Mouse (Mus musculus): ENCODE data around the gene Trim37. TPM values are rescaled to one million over a fixed set of nuclear protein-coding genes. Genes with fewer than 3 reads are reported as not detected.

The Trim37 gene
- polyA plus RNA-seq, 1 experiment from 2014 or later, result 17.5 TPM

DNA sequence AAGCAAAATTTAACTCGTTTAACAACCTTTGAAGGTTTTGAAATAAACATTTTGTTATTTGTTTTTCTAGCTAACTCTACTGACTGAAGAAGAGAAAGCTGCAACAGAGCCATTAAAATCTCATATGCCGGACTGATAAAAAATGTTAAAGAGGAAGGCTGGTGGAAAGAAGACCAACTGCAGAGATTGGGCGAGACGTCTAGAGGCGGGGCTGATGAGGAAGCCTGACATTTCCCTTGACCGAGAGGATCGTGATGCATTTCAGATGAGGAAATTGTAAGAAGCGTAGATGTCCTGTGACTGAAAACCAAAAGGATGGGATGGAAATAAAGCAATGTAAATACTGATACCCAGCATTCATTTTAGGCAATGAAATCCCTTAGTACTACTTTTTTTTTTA lies 5.0 kb upstream of the Trim37 start:
- Histone ChIP-seq H3K4me2 (no peak overlapping the region), H3K27ac (replicated peaks) (no peak overlapping the region), H3K9ac (no peak overlapping the region), H3K4me1 (replicated peaks) (peaks cover 15% of the 10 kb centered on the region), H3K9me3 (replicated peaks) (no peaks in the 10 kb centered on the region), H3K4me3 (replicated peaks) (no peak overlapping the region), H3K36me3 (replicated peaks) (peaks cover 71% of the 10 kb centered on the region), H3K27me3 (no peaks in the 10 kb centered on the region)
- ATAC-seq (ENCODE audit: insufficient read depth), result no peak
- 68% methylated on average over 8 of the region's 8 CpGs for WGBS (ENCODE audit: insufficient replicate concordance)

DNA sequence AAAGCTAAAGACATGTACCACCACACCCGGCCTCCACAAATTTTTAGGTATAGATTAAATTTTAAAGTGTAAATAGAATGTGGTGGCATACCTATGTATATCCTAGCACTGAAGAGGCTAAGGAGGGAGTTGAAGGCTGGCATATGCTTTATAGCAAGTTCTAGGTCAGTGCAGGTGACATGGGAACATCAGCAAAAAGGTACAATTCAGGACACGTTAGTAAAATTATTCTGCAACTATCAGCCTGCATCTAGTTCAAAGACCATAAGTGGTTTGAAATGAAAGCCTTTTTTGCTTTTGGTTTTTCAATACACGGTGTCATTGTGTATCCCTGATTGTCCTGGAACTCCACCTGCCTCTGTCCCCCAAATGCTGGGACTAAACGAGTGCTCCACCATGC lies 1.3 kb upstream of the Trim37 start:
- ATAC-seq (ENCODE audit: insufficient read depth), result no peak
- Histone ChIP-seq H3K36me3 (replicated peaks) (peaks cover 47% of the 10 kb centered on the region), H3K4me3 (replicated peaks) (no peak overlapping the region), H3K27ac (replicated peaks) (no peak overlapping the region; the same call in 1 of the 2 replicates), H3K9ac (peak overlapping the region; percentile 19; the same call in 1 of the 2 replicates), H3K9me3 (replicated peaks) (no peaks in the 10 kb centered on the region), H3K4me2 (peak overlapping the region; percentile 91; the same call in 1 of the 2 replicates), H3K27me3 (no peaks in the 10 kb centered on the region), H3K4me1 (replicated peaks) (peaks cover 27% of the 10 kb centered on the region)
- WGBS (ENCODE audit: insufficient replicate concordance), result 57% methylated on average over 4 of the region's 4 CpGs

DNA sequence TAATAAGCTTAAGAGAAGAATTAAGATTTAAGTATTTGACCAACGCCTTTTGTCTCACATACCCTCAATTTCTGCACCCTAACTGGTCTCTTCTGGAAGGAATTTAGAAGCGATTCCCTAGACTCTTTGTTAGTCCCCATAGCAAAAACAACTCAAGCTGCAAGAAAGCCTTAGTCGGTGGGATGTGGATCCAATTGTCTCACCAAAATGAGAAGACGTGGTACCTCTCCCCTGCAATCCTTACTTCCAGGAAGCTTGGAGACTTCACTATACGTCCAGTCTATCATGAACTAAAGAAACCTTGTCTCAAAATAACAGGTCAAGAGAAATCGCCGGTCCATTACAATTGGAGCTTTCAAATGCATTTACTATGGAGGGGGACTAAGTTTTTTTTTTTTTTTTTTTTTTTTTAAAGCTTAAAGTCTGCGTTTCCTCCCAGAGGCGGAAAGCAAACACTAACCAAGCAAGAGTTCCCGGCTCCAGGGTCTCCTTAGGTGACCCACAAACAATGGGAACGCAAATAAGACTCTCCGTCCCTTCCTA lies 525 bp upstream of the Trim37 start:
- peak overlapping the region; percentile 48 for H3K9ac ChIP-seq
- H3K27ac ChIP-seq (replicated peaks), result peak overlapping the region; percentile 72
- no peaks in the 10 kb centered on the region for H3K9me3 ChIP-seq (replicated peaks)
- H3K4me3 ChIP-seq (replicated peaks), result peak overlapping the region; percentile 99
- 2% methylated on average over 12 of the region's 12 CpGs for WGBS (ENCODE audit: insufficient replicate concordance)
- peaks cover 44% of the 10 kb centered on the region for H3K36me3 ChIP-seq (replicated peaks)
- H3K4me2 ChIP-seq, result peak overlapping the region; percentile 91
- peaks cover 27% of the 10 kb centered on the region for H3K4me1 ChIP-seq (replicated peaks)
- no peak for ATAC-seq (ENCODE audit: insufficient read depth)
- no peaks in the 10 kb centered on the region for H3K27me3 ChIP-seq

DNA sequence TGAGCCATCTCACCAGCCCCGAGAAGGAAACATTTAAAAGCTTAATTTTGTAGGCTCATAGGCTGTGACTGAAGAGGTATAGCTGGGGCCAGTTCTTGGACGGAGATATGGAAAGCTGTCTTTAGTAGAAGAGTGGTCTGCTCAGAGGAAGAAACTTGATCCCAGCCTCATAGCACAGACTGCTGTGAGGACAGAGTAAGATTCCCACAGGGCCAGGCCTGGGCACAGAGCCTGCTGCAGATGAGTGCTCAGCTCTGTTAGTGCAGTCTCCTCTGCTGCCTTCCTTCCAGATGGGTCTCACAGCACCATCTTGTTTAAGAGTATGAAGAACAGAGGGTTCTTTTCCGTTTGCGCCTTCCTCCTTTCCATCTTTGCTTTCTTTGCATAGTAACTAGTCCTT lies 9.4 kb downstream of the Trim37 start:
- 90% methylated on average over 4 of the region's 4 CpGs for WGBS (ENCODE audit: insufficient replicate concordance)
- no peak overlapping the region for H3K9ac ChIP-seq
- no peaks in the 10 kb centered on the region for H3K9me3 ChIP-seq (replicated peaks)
- H3K4me2 ChIP-seq, result no peak overlapping the region
- no peaks in the 10 kb centered on the region for H3K4me1 ChIP-seq (replicated peaks)
- H3K36me3 ChIP-seq (replicated peaks), result peaks cover 30% of the 10 kb centered on the region
- no peak overlapping the region for H3K4me3 ChIP-seq (replicated peaks)
- H3K27me3 ChIP-seq, result no peaks in the 10 kb centered on the region
- no peak for ATAC-seq (ENCODE audit: insufficient read depth)
- H3K27ac ChIP-seq (replicated peaks), result no peak overlapping the region

DNA sequence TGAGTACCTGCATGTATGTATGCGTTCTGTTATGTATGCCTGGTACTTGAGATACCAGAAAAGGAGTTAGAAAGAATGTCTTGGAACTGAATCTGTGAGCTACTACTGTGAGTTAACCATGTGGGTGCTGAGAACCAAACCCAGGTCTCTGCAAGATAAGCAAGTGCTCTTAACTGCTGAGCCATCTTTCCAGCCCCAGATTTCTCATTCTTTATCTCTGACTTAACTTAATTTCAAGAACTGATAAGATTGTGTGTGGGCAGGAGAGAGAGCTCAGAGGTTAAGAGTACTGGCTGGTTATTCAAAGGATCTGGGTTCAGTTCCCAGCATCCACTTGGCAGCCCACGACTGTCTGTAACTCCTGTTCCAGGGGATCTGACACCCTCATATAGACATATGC lies 31.1 kb downstream of the Trim37 start:
- 87% methylated on average over 2 of the region's 2 CpGs for WGBS (ENCODE audit: insufficient replicate concordance)
- H3K9me3 ChIP-seq (replicated peaks), result no peaks in the 10 kb centered on the region
- H3K4me2 ChIP-seq, result no peak overlapping the region
- peaks cover 9% of the 10 kb centered on the region for H3K36me3 ChIP-seq (replicated peaks)
- no peak overlapping the region for H3K9ac ChIP-seq
- no peak for ATAC-seq (ENCODE audit: insufficient read depth)
- no peak overlapping the region for H3K4me3 ChIP-seq (replicated peaks)
- H3K4me1 ChIP-seq (replicated peaks), result no peaks in the 10 kb centered on the region
- H3K27me3 ChIP-seq, result no peaks in the 10 kb centered on the region
- no peak overlapping the region for H3K27ac ChIP-seq (replicated peaks)

DNA sequence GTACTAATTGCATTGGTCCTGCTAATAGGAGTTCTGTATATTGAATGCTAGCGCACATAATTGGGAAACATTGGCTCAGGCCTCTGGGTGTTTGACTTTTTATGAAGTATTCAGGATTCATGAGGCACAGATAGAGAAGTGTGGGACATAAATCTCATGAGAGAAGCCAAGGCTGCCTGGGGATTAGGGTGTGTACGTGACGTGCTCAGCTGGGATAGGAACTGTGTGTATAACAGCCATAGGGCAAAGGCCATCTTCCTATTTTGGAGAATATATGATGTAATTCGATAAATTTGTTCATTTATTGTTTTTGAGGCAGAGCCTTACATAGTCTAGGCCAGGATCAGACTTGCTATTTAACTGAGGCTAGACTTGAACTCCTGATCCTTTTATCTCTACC lies 35.8 kb downstream of the Trim37 start:
- no peak overlapping the region for H3K9ac ChIP-seq
- ATAC-seq (ENCODE audit: insufficient read depth), result no peak
- H3K4me3 ChIP-seq (replicated peaks), result no peak overlapping the region
- no peak overlapping the region for H3K27ac ChIP-seq (replicated peaks)
- H3K9me3 ChIP-seq (replicated peaks), result no peaks in the 10 kb centered on the region
- H3K4me1 ChIP-seq (replicated peaks), result no peaks in the 10 kb centered on the region
- peaks cover 39% of the 10 kb centered on the region for H3K36me3 ChIP-seq (replicated peaks)
- H3K27me3 ChIP-seq, result no peaks in the 10 kb centered on the region
- WGBS (ENCODE audit: insufficient replicate concordance), result 89% methylated on average over 4 of the region's 4 CpGs
- no peak overlapping the region for H3K4me2 ChIP-seq

DNA sequence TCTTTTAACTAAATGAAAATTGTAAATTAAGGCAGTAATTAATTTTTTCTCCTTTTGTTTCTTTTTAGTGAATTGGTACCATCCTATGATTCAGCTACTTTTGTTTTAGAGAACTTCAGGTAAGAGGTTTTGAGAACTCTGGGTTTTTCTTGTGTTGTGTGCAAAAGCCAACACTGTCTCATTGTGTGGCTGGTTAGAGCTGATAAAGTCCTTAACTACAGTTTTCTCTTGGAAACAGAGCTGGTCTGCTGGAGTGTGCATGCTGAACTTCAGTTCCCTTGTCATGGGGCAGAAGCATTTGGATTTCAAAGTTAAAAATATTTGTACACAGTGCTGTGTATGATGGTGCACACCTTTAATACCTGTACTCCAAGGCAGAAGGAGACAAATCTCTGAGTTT lies 36.9 kb downstream of the Trim37 start:
- peaks cover 49% of the 10 kb centered on the region for H3K36me3 ChIP-seq (replicated peaks)
- H3K27me3 ChIP-seq, result no peaks in the 10 kb centered on the region
- H3K4me3 ChIP-seq (replicated peaks), result no peak overlapping the region
- no peaks in the 10 kb centered on the region for H3K9me3 ChIP-seq (replicated peaks)
- H3K4me1 ChIP-seq (replicated peaks), result no peaks in the 10 kb centered on the region
- H3K9ac ChIP-seq, result no peak overlapping the region
- H3K27ac ChIP-seq (replicated peaks), result no peak overlapping the region
- ATAC-seq (ENCODE audit: insufficient read depth), result no peak
- no peak overlapping the region for H3K4me2 ChIP-seq

DNA sequence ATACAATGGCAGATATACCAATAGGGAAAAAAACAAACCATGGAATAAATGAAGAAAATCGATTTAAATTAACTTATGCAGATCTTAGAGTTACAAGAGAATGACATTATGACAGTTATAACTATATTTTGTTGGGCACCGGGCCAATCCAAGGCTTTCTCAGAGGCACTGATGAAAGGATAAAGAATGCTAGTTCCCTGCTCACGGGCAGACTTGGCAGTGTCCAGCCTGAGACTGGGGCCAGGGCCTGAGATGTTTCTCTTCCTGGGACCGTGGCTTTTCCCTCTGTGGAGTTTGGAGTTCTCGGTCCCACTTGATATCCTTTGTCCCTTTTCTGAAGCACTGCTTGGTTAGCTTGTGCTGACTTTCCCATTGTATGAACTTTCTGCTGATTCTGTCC lies 46.7 kb downstream of the Trim37 start:
- Histone ChIP-seq H3K27me3 (no peaks in the 10 kb centered on the region), H3K4me1 (replicated peaks) (no peaks in the 10 kb centered on the region), H3K9me3 (replicated peaks) (no peaks in the 10 kb centered on the region), H3K36me3 (replicated peaks) (peaks cover 26% of the 10 kb centered on the region), H3K4me2 (no peak overlapping the region), H3K9ac (no peak overlapping the region), H3K27ac (replicated peaks) (no peak overlapping the region), H3K4me3 (replicated peaks) (no peak overlapping the region)
- ATAC-seq (ENCODE audit: insufficient read depth), result no peak
- 74% methylated on average over 5 of the region's 5 CpGs for WGBS (ENCODE audit: insufficient replicate concordance)

DNA sequence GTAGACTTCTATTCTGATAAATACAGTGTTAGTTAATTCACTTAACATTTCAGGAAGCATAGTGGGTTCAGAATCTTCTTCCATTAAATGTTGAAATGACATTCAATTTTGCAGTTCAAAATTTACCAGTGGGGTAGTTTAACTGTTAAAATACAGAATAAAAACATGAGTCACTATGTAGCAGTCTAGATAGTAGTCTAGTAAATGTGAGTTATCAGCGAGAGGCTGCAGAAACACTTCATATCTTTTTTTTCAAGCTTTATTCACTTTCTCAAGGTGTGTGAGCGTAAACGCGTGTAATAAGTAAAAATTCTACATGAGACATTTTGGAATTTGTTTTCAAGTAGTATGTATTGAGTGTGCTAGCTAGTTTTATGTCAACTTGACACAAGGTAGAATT lies 48.2 kb downstream of the Trim37 start:
- Histone ChIP-seq H3K9ac (no peak overlapping the region), H3K4me3 (replicated peaks) (no peak overlapping the region), H3K36me3 (replicated peaks) (peaks cover 20% of the 10 kb centered on the region), H3K27ac (replicated peaks) (no peak overlapping the region), H3K4me1 (replicated peaks) (no peaks in the 10 kb centered on the region), H3K4me2 (no peak overlapping the region), H3K9me3 (replicated peaks) (no peaks in the 10 kb centered on the region), H3K27me3 (no peaks in the 10 kb centered on the region)
- 94% methylated on average over 4 of the region's 4 CpGs for WGBS (ENCODE audit: insufficient replicate concordance)
- ATAC-seq (ENCODE audit: insufficient read depth), result no peak

DNA sequence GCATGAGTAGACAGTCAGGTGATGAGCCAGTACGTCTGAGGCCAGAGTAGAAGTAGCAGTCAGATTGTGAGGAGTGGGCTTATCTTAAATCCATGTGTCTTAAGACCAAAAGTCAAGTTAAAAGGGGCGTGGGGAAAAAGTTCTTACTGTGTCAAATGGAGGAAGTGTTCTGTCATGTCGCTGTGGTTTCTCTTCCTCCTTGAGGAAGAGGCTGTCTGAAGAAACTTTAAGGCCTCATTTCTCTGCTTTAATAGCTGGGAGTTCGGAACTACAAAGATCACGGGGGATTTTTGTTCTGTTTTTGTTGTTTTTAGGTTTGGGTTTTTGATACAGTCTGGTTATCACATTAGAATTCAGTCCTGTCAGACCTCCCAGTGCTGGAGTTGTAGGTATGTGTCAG lies 85.4 kb downstream of the Trim37 start:
- no peak overlapping the region for H3K4me3 ChIP-seq (replicated peaks)
- peaks cover 22% of the 10 kb centered on the region for H3K36me3 ChIP-seq (replicated peaks)
- no peaks in the 10 kb centered on the region for H3K27me3 ChIP-seq
- H3K9me3 ChIP-seq (replicated peaks), result no peaks in the 10 kb centered on the region
- no peak for ATAC-seq (ENCODE audit: insufficient read depth)
- H3K4me1 ChIP-seq (replicated peaks), result no peaks in the 10 kb centered on the region
- no peak overlapping the region for H3K9ac ChIP-seq
- no peak overlapping the region for H3K4me2 ChIP-seq
- no peak overlapping the region for H3K27ac ChIP-seq (replicated peaks)
- 32% methylated on average over 5 of the region's 5 CpGs for WGBS (ENCODE audit: insufficient replicate concordance)

DNA sequence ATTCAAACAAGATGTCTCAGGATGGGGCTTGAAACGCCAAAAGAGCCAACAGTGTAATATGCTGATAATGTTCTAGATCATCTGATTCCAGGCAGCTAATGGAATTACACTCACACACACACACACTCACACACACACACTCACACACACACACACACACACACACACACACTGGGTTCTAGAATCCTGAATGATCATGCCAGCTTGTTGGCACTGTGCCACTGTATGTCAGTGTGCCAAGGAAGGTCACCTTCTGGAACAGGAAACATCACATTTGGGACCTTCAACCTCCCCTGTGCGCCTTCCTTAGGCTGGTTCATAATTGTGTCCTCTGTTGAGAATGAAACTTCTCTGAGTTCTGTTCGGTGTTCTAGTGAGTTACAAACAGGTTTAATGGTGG lies 95.8 kb downstream of the Trim37 start:
- H3K9ac ChIP-seq, result no peak overlapping the region
- H3K9me3 ChIP-seq (replicated peaks), result no peaks in the 10 kb centered on the region
- no peak overlapping the region for H3K4me3 ChIP-seq (replicated peaks)
- no peak overlapping the region for H3K4me2 ChIP-seq
- 74% methylated on average over 3 of the region's 3 CpGs for WGBS (ENCODE audit: insufficient replicate concordance)
- ATAC-seq (ENCODE audit: insufficient read depth), result no peak
- no peaks in the 10 kb centered on the region for H3K4me1 ChIP-seq (replicated peaks)
- H3K36me3 ChIP-seq (replicated peaks), result peaks cover 40% of the 10 kb centered on the region; the same call in 1 of the 2 replicates
- H3K27me3 ChIP-seq, result no peaks in the 10 kb centered on the region
- no peak overlapping the region for H3K27ac ChIP-seq (replicated peaks)

DNA sequence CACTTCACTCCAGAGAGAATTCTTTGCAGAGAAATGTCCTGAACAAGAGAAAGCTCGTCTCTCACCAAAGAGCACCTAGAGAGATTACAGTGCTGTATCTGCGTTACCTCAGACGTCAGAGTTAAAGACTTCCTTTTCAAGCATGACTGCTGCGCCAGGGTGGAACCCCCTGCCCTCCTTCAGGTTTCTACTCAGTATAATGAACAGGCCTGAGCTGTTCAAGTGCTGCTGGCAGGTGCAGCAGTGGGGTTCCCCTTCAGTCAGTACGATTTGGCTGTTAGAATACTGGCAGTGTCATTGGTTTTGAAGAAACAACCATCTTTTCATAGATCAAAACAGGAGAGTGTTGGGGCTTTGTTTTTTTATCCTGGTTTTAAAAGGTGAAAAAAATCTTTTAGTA lies 100.2 kb downstream of the Trim37 start:
- H3K27me3 ChIP-seq, result no peaks in the 10 kb centered on the region

More for the DNA sequence above, 100.2 kb downstream of the Trim37 start:
- H3K27ac ChIP-seq (replicated peaks), result no peak overlapping the region
- peaks cover 22% of the 10 kb centered on the region; the same call in 1 of the 2 replicates for H3K36me3 ChIP-seq (replicated peaks)
- no peak overlapping the region for H3K9ac ChIP-seq
- no peak overlapping the region for H3K4me3 ChIP-seq (replicated peaks)
- H3K9me3 ChIP-seq (replicated peaks), result no peaks in the 10 kb centered on the region
- no peaks in the 10 kb centered on the region for H3K4me1 ChIP-seq (replicated peaks)
- H3K4me2 ChIP-seq, result no peak overlapping the region
- no peak for ATAC-seq (ENCODE audit: insufficient read depth)
- WGBS (ENCODE audit: insufficient replicate concordance), result 75% methylated on average over 5 of the region's 5 CpGs
